Mouse (Mus musculus) forebrain, embryonic 13.5 days (tissue): ENCODE results near the gene Abcc1. TPM values are rescaled to one million over a fixed set of nuclear protein-coding genes. Genes with fewer than 3 reads are reported as not detected.

Experiments used
- ATAC-seq: fragments of 200-750 bp; cut with Nextera tagmentation; 2 replicates; pipeline ENCODE4 v1.8.0; 2017
- H3K27ac ChIP-seq: fragments of 300-500 bp; sonication (generic); 2 replicates; pipeline ENCODE4 v1.5.1; 2015; ENCODE audit warnings: inconsistent platforms, mild to moderate bottlenecking, moderate library complexity
- H3K27me3 ChIP-seq: fragments of 300-500 bp; sonication (generic); 2 replicates; pipeline ENCODE4 v1.6.1; 2015; ENCODE audit warnings: mild to moderate bottlenecking, inconsistent platforms
- H3K36me3 ChIP-seq: fragments of 300-500 bp; sonication (generic); 2 replicates; pipeline ENCODE4 v1.6.1; 2015; ENCODE audit warnings: mild to moderate bottlenecking, inconsistent platforms; ENCODE audit not compliant: poor library complexity, severe bottlenecking
- H3K4me1 ChIP-seq: fragments of 300-500 bp; sonication (generic); 2 replicates; pipeline ENCODE4 v1.6.1; 2015; ENCODE audit warnings: inconsistent platforms
- H3K4me2 ChIP-seq: fragments of 300-500 bp; sonication (generic); 2 replicates; pipeline ENCODE4 v1.6.1; 2015; ENCODE audit warnings: inconsistent platforms, mild to moderate bottlenecking, moderate library complexity
- H3K4me3 ChIP-seq: fragments of 300-500 bp; sonication (generic); 2 replicates; pipeline ENCODE4 v1.5.1; 2015; ENCODE audit warnings: mild to moderate bottlenecking, inconsistent platforms
- H3K9ac ChIP-seq: fragments of 300-500 bp; sonication (generic); 2 replicates; pipeline ENCODE4 v1.6.1; 2015; ENCODE audit warnings: mild to moderate bottlenecking, inconsistent platforms
- H3K9me3 ChIP-seq: fragments of 300-500 bp; sonication (generic); replicated peaks from 2 replicates; pipeline ENCODE4 v1.6.1; 2016; ENCODE audit warnings: inconsistent platforms
- WGBS: fragments of 180-500 bp; shearing (Covaris S2); methylation state at CpG from one replicate; pipeline ENCODE4 v1.1.7; 2015; 5-methylcytosine and 5-hydroxymethylcytosine counted together
- polyA plus RNA-seq: library from polyadenylated mRNA; unstranded; fragments of >200 nt; fragmentation: Nextera tagmentation; extraction: Ambion mirVana; gene quantifications from 2 replicates; pipeline ENCODE4 v1.2.1, GENCODE M21; 2015

The Abcc1 gene
- 8.3 and 8.6 TPM in 2 replicates for polyA plus RNA-seq

- H3K4me3 ChIP-seq = peak within 1 kb of the TSS; percentile 82
- peak within 1 kb of the TSS; percentile 88 for H3K4me2 ChIP-seq
These were observed at the start of gene Abcc1 for GRCm38 (mm10) chr16:14361362-14362098. Gene Abcc1 (plus strand): TSS chr16:14361558.

GRCm38 (mm10) chr16:14312914-14313313 lies 48.4 kb upstream of the Abcc1 start:
- H3K36me3 ChIP-seq = peaks cover 53% of the 10 kb centered on the region
- no peaks in the 10 kb centered on the region for H3K9me3 ChIP-seq
- H3K4me3 ChIP-seq = no peak overlapping the region
- no peak overlapping the region for H3K4me2 ChIP-seq
- peaks cover 16% of the 10 kb centered on the region for H3K4me1 ChIP-seq
- H3K27ac ChIP-seq = no peak overlapping the region
- H3K27me3 ChIP-seq = no peaks in the 10 kb centered on the region
- no peak overlapping the region for H3K9ac ChIP-seq
- 94% methylated on average over 7 of the region's 7 CpGs for WGBS
- no peak for ATAC-seq

More at GRCm38 (mm10) chr16:14361362-14362098, at the start of gene Abcc1:
- Histone ChIP-seq H3K9me3 (no peaks in the 10 kb centered on the region), H3K9ac (peak within 1 kb of the TSS; percentile 86), H3K27me3 (no peaks in the 10 kb centered on the region), H3K36me3 (no peaks in the 10 kb centered on the region), H3K4me1 (peaks cover 7% of the 10 kb centered on the region; the same call in 1 of the 2 replicates), H3K27ac (no peak within 1 kb of the TSS)
- ATAC-seq = peak; percentile 98
- WGBS = under 1% methylated on average over 49 of the region's 64 CpGs

DNA sequence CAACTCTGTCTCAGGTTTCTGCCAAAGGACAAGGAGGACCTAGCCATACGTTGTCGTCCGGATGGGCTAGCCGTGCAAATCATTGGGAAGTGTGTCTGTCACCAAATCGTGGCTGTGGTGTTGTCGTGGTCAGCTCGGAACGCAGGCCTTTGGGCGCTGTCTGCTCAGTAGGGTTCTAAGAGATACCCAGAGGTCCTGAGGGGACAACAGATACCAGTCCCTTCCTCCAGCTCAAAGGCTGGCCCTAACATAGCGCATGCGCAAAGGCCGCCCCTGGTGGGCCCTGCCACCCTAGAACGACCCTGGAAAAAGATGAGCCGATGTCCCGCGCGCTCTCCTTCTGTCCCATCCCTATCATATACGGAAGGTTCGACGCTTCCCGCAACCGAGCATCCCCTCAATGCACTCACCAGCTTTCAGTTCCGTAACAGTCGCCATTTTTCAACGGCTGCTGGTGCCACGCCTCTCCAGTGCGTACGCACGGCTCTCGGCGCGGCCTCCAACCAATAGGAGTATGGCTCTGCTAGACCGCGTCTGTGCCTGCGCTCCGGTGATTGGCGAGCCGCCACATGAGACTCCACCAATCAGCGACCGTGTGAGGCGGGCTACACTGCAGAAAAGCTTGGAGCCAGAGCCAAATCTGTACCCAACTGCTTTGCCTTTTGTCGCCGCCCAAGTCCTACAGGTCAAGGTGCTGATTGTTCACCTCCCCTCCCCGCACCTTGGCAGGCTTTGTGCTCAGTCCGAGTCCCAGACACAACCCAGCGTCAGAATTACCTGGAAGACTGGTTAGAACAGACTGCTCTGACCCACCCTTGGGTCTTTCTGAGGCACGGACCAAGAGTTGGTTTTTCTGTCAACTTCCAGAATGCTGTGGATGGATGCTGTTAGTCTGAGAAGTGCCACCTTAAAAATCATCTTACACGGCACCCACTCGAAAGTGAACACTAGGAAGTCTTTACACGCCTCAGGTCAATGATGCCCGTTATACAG lies 44.2 kb upstream of the Abcc1 start, which contains the start of gene Fopnl:
Gene Fopnl (minus strand): TSS at position 522 of the 993 bp plus-strand sequence.
- WGBS = 4% methylated on average over 51 of the region's 51 CpGs
- H3K9ac ChIP-seq = peak within 1 kb of the TSS; percentile 85
- H3K9me3 ChIP-seq = no peaks in the 10 kb centered on the region
- H3K4me3 ChIP-seq = peak within 1 kb of the TSS; percentile 83
- H3K27ac ChIP-seq = peak within 1 kb of the TSS; percentile 82
- peak within 1 kb of the TSS; percentile 73 for H3K4me2 ChIP-seq
- peak; percentile 100 for ATAC-seq
- H3K4me1 ChIP-seq = peaks cover 16% of the 10 kb centered on the region
- H3K27me3 ChIP-seq = peaks cover 4% of the 10 kb centered on the region
- peaks cover 16% of the 10 kb centered on the region for H3K36me3 ChIP-seq

DNA sequence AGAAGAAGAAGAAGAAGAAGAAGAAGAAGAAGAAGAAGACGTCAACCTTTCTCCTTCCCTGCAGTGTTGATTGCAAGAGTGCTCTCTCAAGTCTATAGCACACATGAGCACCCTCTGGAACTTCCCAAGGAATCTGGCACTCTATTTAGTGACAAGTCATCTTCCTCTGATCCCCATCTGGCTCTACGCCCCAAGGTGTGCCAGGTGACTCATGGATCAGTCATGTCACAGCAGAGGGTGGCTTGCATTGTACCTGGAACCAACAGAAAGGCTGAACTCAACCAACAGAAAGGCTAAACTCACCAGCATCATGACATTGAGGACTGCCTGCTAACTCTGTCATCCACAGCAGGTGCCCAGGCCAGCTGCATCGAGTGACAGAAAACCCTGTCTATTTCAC lies 41.7 kb upstream of the Abcc1 start:
- H3K4me2 ChIP-seq = no peak overlapping the region
- 87% methylated on average over 3 of the region's 3 CpGs for WGBS
- ATAC-seq = no peak
- no peak overlapping the region for H3K27ac ChIP-seq
- H3K36me3 ChIP-seq = no peaks in the 10 kb centered on the region
- no peak overlapping the region for H3K4me3 ChIP-seq
- H3K27me3 ChIP-seq = peaks cover 4% of the 10 kb centered on the region
- H3K4me1 ChIP-seq = peaks cover 13% of the 10 kb centered on the region
- H3K9ac ChIP-seq = no peak overlapping the region
- H3K9me3 ChIP-seq = no peaks in the 10 kb centered on the region

DNA sequence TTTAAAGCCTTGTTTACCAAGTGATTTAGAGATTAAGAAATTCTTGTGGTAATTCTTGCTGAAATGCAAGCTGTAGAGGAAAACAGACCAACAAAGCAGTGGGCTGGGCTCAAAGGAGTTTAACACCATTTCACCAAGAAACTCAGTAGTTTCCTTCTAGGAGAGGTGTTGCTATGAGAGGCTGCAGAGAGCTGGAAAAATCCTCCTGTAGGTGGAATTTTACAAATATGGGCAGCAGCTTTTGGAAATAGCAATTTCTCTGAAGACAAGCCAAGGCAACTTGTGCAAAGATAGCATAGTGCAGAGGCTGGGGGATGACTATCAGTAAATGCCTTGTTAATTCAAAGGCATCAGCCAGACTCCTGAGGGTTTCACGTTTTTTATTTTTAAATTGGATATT lies 40.9 kb upstream of the Abcc1 start:
- H3K27me3 ChIP-seq = peaks cover 4% of the 10 kb centered on the region

DNA sequence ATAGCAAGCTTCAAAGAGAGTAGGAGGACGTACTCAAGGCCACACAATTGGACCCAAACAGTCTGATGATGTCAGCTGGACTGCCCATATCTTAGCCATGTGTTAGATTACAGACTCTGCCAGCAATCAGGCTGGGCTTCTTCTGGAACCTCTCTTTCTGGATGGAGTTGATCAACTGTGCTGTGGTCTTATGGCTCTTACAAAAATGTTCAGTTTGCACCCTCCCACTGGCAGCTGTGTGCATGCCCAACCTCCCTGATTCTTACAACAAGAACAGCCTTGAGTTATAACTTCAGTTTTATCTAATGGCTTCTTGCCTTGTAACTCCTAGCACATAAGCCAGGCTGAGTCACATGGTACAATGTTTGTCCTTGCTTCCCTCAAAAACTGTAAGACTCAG lies 33.2 kb upstream of the Abcc1 start:
- Histone ChIP-seq H3K27ac (no peak overlapping the region), H3K27me3 (no peaks in the 10 kb centered on the region), H3K9ac (no peak overlapping the region), H3K4me3 (no peak overlapping the region), H3K9me3 (no peaks in the 10 kb centered on the region), H3K4me2 (no peak overlapping the region), H3K36me3 (no peaks in the 10 kb centered on the region), H3K4me1 (no peaks in the 10 kb centered on the region)
- no peak for ATAC-seq
- 77% methylated on average over 1 of the region's 1 CpGs for WGBS

More for the DNA sequence above, 40.9 kb upstream of the Abcc1 start:
- Histone ChIP-seq H3K9me3 (no peaks in the 10 kb centered on the region), H3K27ac (no peak overlapping the region), H3K4me3 (no peak overlapping the region), H3K4me1 (peaks cover 10% of the 10 kb centered on the region), H3K9ac (no peak overlapping the region), H3K4me2 (no peak overlapping the region), H3K36me3 (no peaks in the 10 kb centered on the region)
- ATAC-seq = no peak
- WGBS = 69% methylated on average over 1 of the region's 1 CpGs

DNA sequence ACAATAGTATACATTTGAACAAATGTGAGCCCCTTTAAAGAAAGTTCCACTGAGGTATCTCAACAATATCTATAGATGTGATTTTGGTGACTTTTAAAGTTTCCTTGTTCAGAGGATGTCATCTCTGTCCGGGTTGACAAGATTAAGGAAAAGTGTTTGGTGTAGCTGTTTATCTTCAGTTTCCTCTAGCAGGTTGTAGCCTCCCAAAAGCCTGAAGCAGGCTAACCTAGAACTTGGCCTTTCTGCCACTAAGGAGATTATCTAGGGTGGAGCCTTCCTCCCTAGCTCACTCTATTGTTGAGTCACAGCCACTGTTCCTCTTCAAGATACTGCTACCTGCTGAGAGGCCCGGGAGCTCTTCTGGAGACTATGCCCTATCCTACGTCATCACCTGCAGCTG lies 16.4 kb upstream of the Abcc1 start:
- no peak overlapping the region for H3K4me3 ChIP-seq
- H3K9me3 ChIP-seq = no peaks in the 10 kb centered on the region
- no peaks in the 10 kb centered on the region for H3K36me3 ChIP-seq
- ATAC-seq = no peak
- no peak overlapping the region for H3K27ac ChIP-seq
- H3K9ac ChIP-seq = no peak overlapping the region
- H3K4me1 ChIP-seq = no peaks in the 10 kb centered on the region
- no peaks in the 10 kb centered on the region for H3K27me3 ChIP-seq
- no peak overlapping the region for H3K4me2 ChIP-seq
- WGBS = 61% methylated on average over 3 of the region's 3 CpGs

- H3K27ac ChIP-seq = no peak overlapping the region
- H3K4me2 ChIP-seq = no peak overlapping the region
- no peak overlapping the region for H3K9ac ChIP-seq
- no peaks in the 10 kb centered on the region for H3K9me3 ChIP-seq
- H3K27me3 ChIP-seq = no peaks in the 10 kb centered on the region
- H3K4me3 ChIP-seq = no peak overlapping the region
- ATAC-seq = no peak
- H3K4me1 ChIP-seq = no peaks in the 10 kb centered on the region
- H3K36me3 ChIP-seq = no peaks in the 10 kb centered on the region
These were observed 9.8 kb upstream of the Abcc1 start for GRCm38 (mm10) chr16:14351571-14351970.

- Histone ChIP-seq H3K4me3 (no peak overlapping the region), H3K9ac (no peak overlapping the region), H3K4me2 (no peak overlapping the region), H3K4me1 (no peaks in the 10 kb centered on the region), H3K27ac (no peak overlapping the region), H3K27me3 (no peaks in the 10 kb centered on the region), H3K36me3 (no peaks in the 10 kb centered on the region), H3K9me3 (no peaks in the 10 kb centered on the region)
- 75% methylated on average over 3 of the region's 3 CpGs for WGBS
- ATAC-seq = no peak
These were observed 9.1 kb upstream of the Abcc1 start for GRCm38 (mm10) chr16:14352234-14352633.

DNA sequence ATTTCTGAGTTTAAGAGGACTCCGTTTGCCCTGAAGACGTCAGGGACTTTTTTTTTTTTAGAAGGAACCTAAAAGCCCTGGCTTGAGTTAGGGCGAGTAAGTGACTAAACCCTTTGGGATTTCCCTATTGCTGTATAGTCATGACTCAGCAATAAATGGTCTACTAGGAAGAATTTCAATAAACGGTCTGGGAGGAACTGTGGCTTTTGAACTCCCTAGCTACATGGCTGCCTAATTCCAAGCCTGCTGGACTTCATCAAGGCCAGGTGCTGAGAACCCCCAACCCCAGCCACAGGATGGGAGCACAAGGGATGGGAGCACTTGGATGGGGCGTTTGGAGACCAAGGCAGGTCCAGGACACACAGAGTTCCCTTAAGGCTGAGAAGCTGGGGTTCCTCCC lies 8.7 kb upstream of the Abcc1 start:
- H3K9me3 ChIP-seq = no peaks in the 10 kb centered on the region
- no peaks in the 10 kb centered on the region for H3K36me3 ChIP-seq
- WGBS = 74% methylated on average over 5 of the region's 5 CpGs

DNA sequence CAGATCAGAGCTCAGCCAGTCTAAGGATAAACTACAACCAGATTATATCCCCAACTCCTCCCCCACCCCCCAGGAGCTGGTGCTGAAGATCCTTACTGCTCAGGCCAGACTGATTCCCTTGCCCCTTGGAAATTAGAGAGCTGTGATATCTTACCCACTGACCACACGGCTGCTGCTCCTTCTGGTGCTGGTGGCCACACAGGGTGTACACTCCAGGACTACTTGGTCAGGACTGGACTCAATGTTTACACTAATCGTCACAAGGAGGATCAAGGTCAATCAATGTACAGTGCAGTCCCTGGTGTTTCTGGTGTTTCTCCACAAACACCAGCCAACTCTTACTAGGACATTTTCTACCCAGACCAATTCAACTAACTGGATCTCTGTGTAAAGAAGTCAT lies 3.5 kb upstream of the Abcc1 start:
- WGBS = 76% methylated on average over 2 of the region's 2 CpGs
- no peak for ATAC-seq

More for the DNA sequence above, 8.7 kb upstream of the Abcc1 start:
- Histone ChIP-seq H3K9ac (no peak overlapping the region), H3K4me1 (no peaks in the 10 kb centered on the region), H3K27me3 (no peaks in the 10 kb centered on the region), H3K27ac (no peak overlapping the region), H3K4me2 (no peak overlapping the region), H3K4me3 (no peak overlapping the region)
- ATAC-seq = no peak

GRCm38 (mm10) chr16:14358531-14358930 lies 2.8 kb upstream of the Abcc1 start:
- no peak overlapping the region for H3K4me3 ChIP-seq
- H3K4me2 ChIP-seq = no peak overlapping the region
- peaks cover 7% of the 10 kb centered on the region; the same call in 1 of the 2 replicates for H3K4me1 ChIP-seq
- H3K27ac ChIP-seq = no peak overlapping the region
- no peaks in the 10 kb centered on the region for H3K9me3 ChIP-seq
- H3K27me3 ChIP-seq = no peaks in the 10 kb centered on the region
- no peak for ATAC-seq
- H3K36me3 ChIP-seq = no peaks in the 10 kb centered on the region
- WGBS = 86% methylated on average over 1 of the region's 1 CpGs
- H3K9ac ChIP-seq = no peak overlapping the region

More for the DNA sequence above, 3.5 kb upstream of the Abcc1 start:
- Histone ChIP-seq H3K9ac (no peak overlapping the region), H3K27ac (no peak overlapping the region), H3K27me3 (no peaks in the 10 kb centered on the region), H3K4me1 (peaks cover 7% of the 10 kb centered on the region; the same call in 1 of the 2 replicates), H3K4me3 (no peak overlapping the region), H3K36me3 (no peaks in the 10 kb centered on the region), H3K9me3 (no peaks in the 10 kb centered on the region), H3K4me2 (no peak overlapping the region)
